Mouse (Mus musculus) myocyte (in vitro differentiated cells): Measurements from ENCODE around the gene Anks1b. TPM values are rescaled to one million over a fixed set of nuclear protein-coding genes. Genes with fewer than 3 reads are reported as not detected.
"Not testable (repeated sequence)": the region's sequence is repeated elsewhere in the genome, so short reads cannot be mapped to it uniquely, and the experiment has no call there.

Experiments used
- H3K27me3 ChIP-seq: one replicate; pipeline ENCODE4 v1.6.1; 2011; ENCODE audit not compliant: control insufficient read depth, insufficient read depth, insufficient read length
- H3K36me3 ChIP-seq: one replicate; pipeline ENCODE4 v1.6.1; 2011; ENCODE audit not compliant: control insufficient read depth, insufficient read depth
- H3K4me2 ChIP-seq: one replicate; pipeline ENCODE4 v1.6.1; 2011; ENCODE audit warnings: low read depth, control low read depth
- H3K4me3 ChIP-seq: one replicate; pipeline ENCODE4 v1.5.1; 2011; ENCODE audit warnings: mild to moderate bottlenecking, control low read depth, moderate library complexity
- H3K79me2 ChIP-seq: one replicate; pipeline ENCODE4 v1.6.1; 2011; ENCODE audit not compliant: control insufficient read depth, insufficient read depth
- H3ac ChIP-seq: one replicate; pipeline ENCODE4 v1.6.1; 2011; ENCODE audit not compliant: control insufficient read depth, insufficient read length
- CEBPB ChIP-seq: IDR thresholded peaks from 2 replicates; pipeline ENCODE4 v1.6.1; 2011; ENCODE audit warnings: mild to moderate bottlenecking, moderate library complexity; ENCODE audit not compliant: poor library complexity, insufficient read depth, severe bottlenecking
- E2F4 ChIP-seq: IDR thresholded peaks from one replicate; pipeline ENCODE4 v1.6.1; 2011; ENCODE audit warnings: mild to moderate bottlenecking, control low read depth, moderate library complexity; ENCODE audit not compliant: insufficient read depth
- MAX ChIP-seq: IDR thresholded peaks from one replicate; pipeline ENCODE4 v1.6.1; 2011; ENCODE audit warnings: low read depth, mild to moderate bottlenecking, control low read depth
- MYOD1 ChIP-seq, 3 experiments: IDR thresholded peaks; one replicate each; pipeline ENCODE4 v1.6.1; 2011; ENCODE audit warnings: control low read depth in 2 of 3, low read depth in 2 of 3, mild to moderate bottlenecking in 2 of 3, moderate library complexity in 1 of 3; ENCODE audit not compliant: insufficient read length in 2 of 3, control insufficient read depth in 1 of 3
- MYOG ChIP-seq, 3 experiments: IDR thresholded peaks; one replicate each; pipeline ENCODE4 v1.6.1; 2011; ENCODE audit warnings: control low read depth in 2 of 3, low read depth in 2 of 3, mild to moderate bottlenecking in 2 of 3; ENCODE audit not compliant: insufficient read length in 2 of 3, control insufficient read depth in 1 of 3, insufficient read depth in 1 of 3
- POLR2A ChIP-seq: IDR thresholded peaks from one replicate; pipeline ENCODE4 v1.6.1; 2011; ENCODE audit warnings: low read depth, mild to moderate bottlenecking, control low read depth, moderate library complexity; ENCODE audit not compliant: insufficient read length
- POLR2AphosphoS2 ChIP-seq: IDR thresholded peaks from one replicate; pipeline ENCODE4 v1.6.1; 2011; ENCODE audit warnings: low read depth, control low read depth; ENCODE audit not compliant: insufficient read length
- REST ChIP-seq: IDR thresholded peaks from one replicate; pipeline ENCODE4 v1.6.1; 2011; ENCODE audit warnings: mild to moderate bottlenecking, control low read depth, moderate library complexity; ENCODE audit not compliant: insufficient read depth, insufficient read length
- SRF ChIP-seq: IDR thresholded peaks from one replicate; pipeline ENCODE4 v1.6.1; 2011; ENCODE audit warnings: low read depth; ENCODE audit not compliant: control insufficient read depth, insufficient read length
- TCF12 ChIP-seq: IDR thresholded peaks from one replicate; pipeline ENCODE4 v1.6.1; 2011; ENCODE audit warnings: mild to moderate bottlenecking, control low read depth; ENCODE audit not compliant: poor library complexity, insufficient read depth, severe bottlenecking
- TCF3 ChIP-seq: IDR thresholded peaks from one replicate; pipeline ENCODE4 v1.6.1; 2011; ENCODE audit warnings: low read depth, control low read depth; ENCODE audit not compliant: insufficient read length
- USF1 ChIP-seq: IDR thresholded peaks from one replicate; pipeline ENCODE4 v1.6.1; 2011; ENCODE audit warnings: low read depth, mild to moderate bottlenecking, control low read depth, moderate library complexity
- polyA plus RNA-seq: library from polyadenylated mRNA; unstranded; fragments of >200 nt; fragmentation: generic; extraction: Trizol; gene quantifications from one replicate; pipeline ENCODE4 v1.2.1, GENCODE M21; 2012; ENCODE audit warnings: missing spikeins

Anks1b gene
- polyA plus RNA-seq, 1 experiment = 0.13 TPM

DNA sequence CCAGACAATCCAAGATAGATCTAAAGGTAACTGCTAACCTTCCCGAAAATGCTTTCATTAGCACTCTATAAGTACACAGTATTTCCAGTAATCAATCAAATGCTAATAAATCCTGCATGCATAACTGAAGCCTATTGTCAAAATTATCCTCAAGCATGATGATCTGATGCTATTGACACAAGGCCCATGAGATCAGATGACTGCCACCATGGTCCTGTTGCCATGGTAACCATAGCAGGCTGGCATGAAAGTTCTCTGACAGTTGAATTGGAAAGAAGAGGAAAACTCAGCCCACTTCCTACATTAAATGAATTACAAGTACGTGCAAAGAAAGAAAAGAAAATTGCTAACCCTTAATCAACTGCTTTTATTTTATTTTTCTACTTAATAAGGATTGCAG lies 741.9 kb downstream of the Anks1b start:
- Histone ChIP-seq H3K4me2 (no peak overlapping the region), H3K36me3 (no peaks in the 10 kb centered on the region), H3K4me3 (no peak overlapping the region), H3ac (no peak overlapping the region), H3K79me2 (no peaks in the 10 kb centered on the region), H3K27me3 (no peaks in the 10 kb centered on the region)
- TF ChIP-seq MAX (no peak), SRF (no peak), MYOD1 (IDR thresholded peaks at IDR 0.05; ENCODE audit: control insufficient read depth in 1 of 3, insufficient read length in 2 of 3, low read depth in 2 of 3) (no peak), E2F4 (no peak)

DNA sequence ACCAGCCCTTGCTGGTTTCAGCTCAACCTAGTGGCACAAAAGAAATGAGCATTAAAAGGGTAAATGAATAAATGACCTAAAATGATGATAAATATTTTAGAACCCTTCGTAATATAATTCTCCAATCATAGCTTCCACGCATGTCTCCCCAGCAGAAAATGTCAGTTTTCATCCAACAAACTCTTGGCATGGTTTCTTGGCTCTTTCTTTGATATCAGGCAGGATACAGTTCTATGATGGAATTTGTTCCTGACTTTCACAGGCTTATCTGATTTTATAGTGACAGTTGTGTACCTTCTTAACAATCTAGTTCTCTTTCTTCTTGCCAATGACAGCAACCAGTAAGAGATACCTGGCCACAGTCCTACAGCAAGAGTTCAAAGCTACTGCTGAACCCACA lies 743.3 kb downstream of the Anks1b start:
- TF ChIP-seq TCF12 (no peak), REST (no peak), MAX (no peak), SRF (no peak), POLR2A (no peak), MYOD1 (IDR thresholded peaks at IDR 0.05; ENCODE audit: control insufficient read depth in 1 of 3, insufficient read length in 2 of 3, low read depth in 2 of 3) (no peak), CEBPB (no peak), POLR2AphosphoS2 (no peak), USF1 (no peak), TCF3 (no peak), E2F4 (no peak), MYOG (IDR thresholded peaks at IDR 0.05; ENCODE audit: control insufficient read depth in 1 of 3, insufficient read depth in 1 of 3, insufficient read length in 2 of 3, low read depth in 2 of 3) (no peak)
- H3K36me3 ChIP-seq = no peaks in the 10 kb centered on the region
- no peak overlapping the region for H3ac ChIP-seq
- H3K79me2 ChIP-seq = no peaks in the 10 kb centered on the region
- no peak overlapping the region for H3K4me3 ChIP-seq
- no peaks in the 10 kb centered on the region for H3K27me3 ChIP-seq
- no peak overlapping the region for H3K4me2 ChIP-seq

DNA sequence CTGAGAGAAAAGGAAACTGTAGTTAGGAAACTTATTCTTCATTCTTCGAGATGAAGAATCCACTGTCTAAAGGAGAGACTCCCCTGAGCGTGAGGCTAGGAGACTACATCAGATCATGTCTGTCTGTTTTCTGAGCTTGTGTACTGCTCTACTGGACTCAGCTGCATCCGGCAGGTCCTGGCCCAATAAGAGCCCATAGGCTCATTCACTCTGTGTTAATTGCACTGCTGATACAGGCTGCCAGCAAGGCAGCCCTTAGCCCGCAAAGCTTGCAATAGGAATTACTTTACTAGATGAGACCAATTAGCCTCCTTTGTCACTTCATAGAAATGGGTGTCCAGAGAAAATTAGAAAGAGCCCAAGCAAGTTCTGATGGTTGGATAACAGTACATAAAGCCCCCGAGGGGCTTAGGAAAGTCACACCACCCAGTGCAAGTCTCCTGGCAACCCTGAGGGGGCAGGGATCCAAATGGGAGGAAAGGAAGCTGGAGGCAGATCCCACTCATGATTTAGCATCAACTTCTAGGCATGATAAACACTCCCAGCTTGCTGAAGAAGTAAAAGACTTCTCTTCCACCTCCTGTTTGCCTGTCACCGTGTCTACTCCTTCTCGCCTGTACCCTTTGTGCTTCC lies 744.5 kb downstream of the Anks1b start:
- TF ChIP-seq MYOD1 (IDR thresholded peaks at IDR 0.05; ENCODE audit: control insufficient read depth in 1 of 3, insufficient read length in 2 of 3, low read depth in 2 of 3) (no peak), REST (no peak), USF1 (no peak), SRF (no peak), POLR2A (no peak), TCF3 (no peak), MAX (no peak), MYOG (IDR thresholded peaks at IDR 0.05; ENCODE audit: control insufficient read depth in 1 of 3, insufficient read depth in 1 of 3, insufficient read length in 2 of 3, low read depth in 2 of 3) (no peak), E2F4 (no peak)
- Histone ChIP-seq H3K4me2 (no peak overlapping the region), H3K79me2 (no peaks in the 10 kb centered on the region), H3ac (no peak overlapping the region), H3K36me3 (no peaks in the 10 kb centered on the region), H3K27me3 (no peaks in the 10 kb centered on the region), H3K4me3 (no peak overlapping the region)

DNA sequence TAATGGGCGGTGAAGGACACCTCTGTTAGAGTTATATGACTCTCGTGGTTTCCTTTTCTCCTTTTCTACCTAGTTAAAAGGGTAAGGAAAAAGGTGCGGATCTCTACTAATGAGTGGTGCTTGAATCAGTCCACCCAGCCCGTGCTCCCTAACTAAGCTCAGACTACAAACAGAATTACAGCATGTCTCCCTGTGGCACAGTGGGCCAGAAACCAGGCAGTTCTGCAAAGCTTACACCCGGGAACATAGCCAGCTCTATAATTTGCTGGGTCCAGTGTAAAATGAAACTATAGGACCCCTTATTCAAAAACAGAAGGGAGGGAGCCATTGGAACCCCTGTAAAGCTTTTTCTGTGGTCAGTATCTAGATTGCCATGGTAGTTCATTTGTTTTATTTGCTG lies 754.2 kb downstream of the Anks1b start:
- no peak for TF ChIP-seq TCF3
- TF ChIP-seq TCF12 = no peak
- no peak for TF ChIP-seq CEBPB
- no peak overlapping the region for H3K4me3 ChIP-seq

DNA sequence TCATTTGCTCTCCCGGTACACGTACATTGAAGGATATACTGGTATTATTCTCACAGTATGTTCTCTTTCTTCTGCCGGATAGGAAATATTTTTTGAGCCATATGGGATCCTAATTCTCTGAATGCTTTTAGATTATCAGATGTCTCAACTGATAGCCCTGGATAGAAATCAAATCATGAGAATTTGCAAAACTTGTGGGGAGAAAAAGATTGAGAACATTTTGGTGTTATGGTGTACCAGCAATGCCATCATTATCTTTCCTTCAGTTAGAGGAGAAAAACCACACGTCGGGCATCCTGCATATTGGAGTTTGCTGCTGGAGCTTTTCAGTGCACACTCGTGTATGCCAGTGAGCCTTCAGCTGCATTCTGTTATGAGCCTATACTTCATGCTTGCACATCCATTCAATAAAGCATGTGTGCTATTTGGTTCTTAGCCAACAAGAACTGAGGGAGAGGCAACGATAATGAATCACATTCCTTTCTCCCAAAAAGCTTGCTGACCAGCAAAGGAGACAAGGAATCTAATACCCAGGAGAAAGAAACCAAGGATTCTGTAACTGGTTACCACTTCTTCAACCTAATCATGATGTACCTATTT lies 756.9 kb downstream of the Anks1b start:
- Histone ChIP-seq H3K36me3 (no peaks in the 10 kb centered on the region), H3K4me3 (no peak overlapping the region), H3K79me2 (no peaks in the 10 kb centered on the region), H3K4me2 (no peak overlapping the region), H3K27me3 (no peaks in the 10 kb centered on the region), H3ac (no peak overlapping the region)
- TF ChIP-seq REST (no peak), MAX (no peak), MYOD1 (IDR thresholded peaks at IDR 0.05; ENCODE audit: control insufficient read depth in 1 of 3, insufficient read length in 2 of 3, low read depth in 2 of 3) (no peak), CEBPB (no peak), MYOG (IDR thresholded peaks at IDR 0.05; ENCODE audit: control insufficient read depth in 1 of 3, insufficient read depth in 1 of 3, insufficient read length in 2 of 3, low read depth in 2 of 3) (no peak), POLR2AphosphoS2 (no peak)

More for the DNA sequence above, 754.2 kb downstream of the Anks1b start:
- no peak overlapping the region for H3ac ChIP-seq
- H3K27me3 ChIP-seq = no peaks in the 10 kb centered on the region
- no peaks in the 10 kb centered on the region for H3K36me3 ChIP-seq
- no peaks in the 10 kb centered on the region for H3K79me2 ChIP-seq
- no peak overlapping the region for H3K4me2 ChIP-seq

DNA sequence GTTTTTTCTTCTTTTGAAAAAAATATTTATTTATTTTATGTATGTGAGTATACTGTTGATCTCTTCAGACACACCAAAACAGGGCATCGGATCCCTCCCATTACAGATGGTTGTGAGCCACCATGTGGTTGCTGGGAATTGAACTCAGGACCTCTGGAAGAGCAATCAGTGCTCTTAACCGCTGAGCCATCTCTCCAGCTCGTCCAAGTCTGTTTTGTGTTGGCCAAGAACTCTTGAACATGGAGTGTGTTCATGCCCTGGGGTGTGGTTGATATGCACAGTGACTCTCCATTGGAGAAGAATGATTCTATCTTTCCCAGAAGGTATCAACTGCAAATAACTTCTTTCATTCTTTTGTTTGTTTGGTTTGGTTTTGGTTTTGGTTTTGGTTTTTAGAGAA lies 757.5 kb downstream of the Anks1b start:
- not testable (repeated sequence) for H3K27me3 ChIP-seq, H3K36me3 ChIP-seq, H3ac ChIP-seq, H3K79me2 ChIP-seq, H3K4me2 ChIP-seq, H3K4me3 ChIP-seq
